Mouse (Mus musculus) activated CD4-positive, CD25-positive, alpha-beta regulatory T cell, adult 4 months (primary cell): ENCODE results near the gene Kank3. TPM values are rescaled to one million over a fixed set of nuclear protein-coding genes. Genes with fewer than 3 reads are reported as not detected.
A peak's percentile ranks its signal among the peaks of the same experiment; 100 is the strongest.

Experiments
- ATAC-seq: one replicate; pipeline ENCODE4 v1.8.0; 2017
- polyA plus RNA-seq, 2 experiments: library from polyadenylated mRNA; unstranded; fragments of 100-300 nt; shearing (Covaris generic); gene quantifications; one replicate each; pipeline ENCODE4 v1.2.1; 2017

Gene Kank3
- 1 to 10 TPM; 1.9 to 3.3 TPM for polyA plus RNA-seq

GRCm38 (mm10) chr17:33810334-33811141 lies at the start of gene Kank3:
Kank3 (plus strand) TSS chr17:33810519.
- ATAC-seq = peak; percentile 89

GRCm38 (mm10) chr17:33766389-33766788 lies 43.9 kb upstream of the Kank3 start:
- no peak for ATAC-seq

GRCm38 (mm10) chr17:33771617-33772016 lies 38.7 kb upstream of the Kank3 start:
- no peak for ATAC-seq

GRCm38 (mm10) chr17:33773426-33773825 lies 36.9 kb upstream of the Kank3 start:
- no peak for ATAC-seq

- ATAC-seq = no peak
Observed at GRCm38 (mm10) chr17:33773871-33774572, 36.3 kb upstream of the Kank3 start.

- ATAC-seq = no peak
Observed at GRCm38 (mm10) chr17:33774573-33775155, 35.7 kb upstream of the Kank3 start.

GRCm38 (mm10) chr17:33775287-33775686 lies 35.0 kb upstream of the Kank3 start:
- no peak for ATAC-seq

- ATAC-seq = no peak
Observed at GRCm38 (mm10) chr17:33779271-33779966, 30.9 kb upstream of the Kank3 start.

- no peak for ATAC-seq
Observed at GRCm38 (mm10) chr17:33779967-33780295, 30.4 kb upstream of the Kank3 start.

GRCm38 (mm10) chr17:33780431-33780830 lies 29.9 kb upstream of the Kank3 start:
- ATAC-seq = peak; percentile 57

GRCm38 (mm10) chr17:33781124-33781977 lies 29.0 kb upstream of the Kank3 start, which contains the start of gene Angptl4:
Angptl4 (minus strand) TSS chr17:33781830.
- ATAC-seq = peak; percentile 73

GRCm38 (mm10) chr17:33782067-33782466 lies 28.3 kb upstream of the Kank3 start:
- ATAC-seq = no peak

GRCm38 (mm10) chr17:33783408-33783807 lies 26.9 kb upstream of the Kank3 start:
- ATAC-seq = no peak

- ATAC-seq = no peak
Observed at GRCm38 (mm10) chr17:33784939-33785338, 25.4 kb upstream of the Kank3 start.

GRCm38 (mm10) chr17:33786375-33786774 lies 23.9 kb upstream of the Kank3 start:
- ATAC-seq = no peak

- ATAC-seq = no peak
Observed at GRCm38 (mm10) chr17:33788732-33789131, 21.6 kb upstream of the Kank3 start.

- ATAC-seq = no peak
Observed at GRCm38 (mm10) chr17:33798306-33798705, 12.0 kb upstream of the Kank3 start.

- no peak for ATAC-seq
Observed at GRCm38 (mm10) chr17:33799277-33799676, 11.0 kb upstream of the Kank3 start.

- ATAC-seq = no peak
Observed at GRCm38 (mm10) chr17:33802221-33802620, 8.1 kb upstream of the Kank3 start.

GRCm38 (mm10) chr17:33804205-33804604 lies 6.1 kb upstream of the Kank3 start:
- no peak for ATAC-seq

GRCm38 (mm10) chr17:33804745-33805144 lies 5.6 kb upstream of the Kank3 start:
- no peak for ATAC-seq
